Mouse (Mus musculus) MEL (cell line): ENCODE measurements around the gene Fgf13. TPM values are rescaled to one million over a fixed set of nuclear protein-coding genes. Genes with fewer than 3 reads are reported as not detected.

Experiments used
- DNase-seq: peaks from one replicate; pipeline ENCODE4 v3.0.0; 2011; ENCODE audit warnings: low read depth, low spot score
- H3K27ac ChIP-seq: 2 replicates; pipeline ENCODE4 v1.5.1; 2012; ENCODE audit warnings: low read depth, mild to moderate bottlenecking, control low read depth, low read length, moderate library complexity; ENCODE audit not compliant: control insufficient read depth
- H3K27me3 ChIP-seq, 2 experiments: fragments of 150-350 bp in 1 of 2; sonication (generic) in 1 of 2; 2 replicates each; pipeline ENCODE4 v1.6.1; 2012; ENCODE audit warnings: low read length in 2 of 2, mild to moderate bottlenecking in 2 of 2, improper control_type of control experiment in 1 of 2, moderate library complexity in 1 of 2; ENCODE audit not compliant: insufficient read depth in 2 of 2, control insufficient read depth in 1 of 2
- H3K36me3 ChIP-seq, 2 experiments: 2 replicates each; pipeline ENCODE4 v1.6.1; 2012 to 2014; ENCODE audit warnings: low read length in 2 of 2, improper control_type of control experiment in 1 of 2, inconsistent platforms in 1 of 2, mild to moderate bottlenecking in 1 of 2; ENCODE audit not compliant: insufficient read depth in 2 of 2, control insufficient read depth in 1 of 2
- H3K4me1 ChIP-seq, 2 experiments: fragments of 150-350 bp in 1 of 2; sonication (generic) in 1 of 2; 2 replicates each; pipeline ENCODE4 v1.6.1; 2012; ENCODE audit warnings: low read length in 2 of 2, improper control_type of control experiment in 1 of 2, mild to moderate bottlenecking in 1 of 2; ENCODE audit not compliant: insufficient read depth in 2 of 2, control insufficient read depth in 1 of 2
- H3K4me3 ChIP-seq, 2 experiments: fragments of 150-350 bp in 1 of 2; sonication (generic) in 1 of 2; 2 replicates each; pipeline ENCODE4 v1.5.1; 2012; ENCODE audit warnings: low read depth in 2 of 2, low read length in 2 of 2, mild to moderate bottlenecking in 2 of 2, moderate library complexity in 2 of 2, control low read depth in 1 of 2, improper control_type of control experiment in 1 of 2; ENCODE audit not compliant: control insufficient read depth in 1 of 2, insufficient read depth in 1 of 2
- H3K79me2 ChIP-seq: 2 replicates; pipeline ENCODE4 v1.6.1; 2012; ENCODE audit warnings: mild to moderate bottlenecking, low read length, moderate library complexity; ENCODE audit not compliant: control insufficient read depth, poor library complexity, insufficient read depth
- H3K9ac ChIP-seq: 2 replicates; pipeline ENCODE4 v1.6.1; 2012; ENCODE audit warnings: low read depth, mild to moderate bottlenecking, control low read depth, low read length, moderate library complexity; ENCODE audit not compliant: control insufficient read depth, poor library complexity, severe bottlenecking
- H3K9me3 ChIP-seq: fragments of 150-350 bp; sonication (generic); replicated peaks from 2 replicates; pipeline ENCODE4 v1.6.1; 2012; ENCODE audit warnings: mild to moderate bottlenecking, low read length, improper control_type of control experiment, moderate library complexity; ENCODE audit not compliant: insufficient read depth
- BHLHE40 ChIP-seq: IDR thresholded peaks from 2 replicates; pipeline ENCODE4 v1.6.1; 2012; ENCODE audit warnings: low read depth, mild to moderate bottlenecking, inconsistent platforms, low read length, improper control_type of control experiment, borderline replicate concordance
- CHD2 ChIP-seq: IDR thresholded peaks from 2 replicates; pipeline ENCODE4 v1.6.1; 2011; ENCODE audit warnings: low read length, improper control_type of control experiment
- CTCF ChIP-seq, 3 experiments: IDR thresholded peaks in 2 of 3; conservative IDR thresholded peaks in 1 of 3; 2 replicates each; pipeline ENCODE4 v1.5.1; 2011 to 2012; ENCODE audit warnings: low read length in 3 of 3, low read depth in 2 of 3, mild to moderate bottlenecking in 2 of 3, improper control_type of control experiment in 1 of 3, inconsistent platforms in 1 of 3, mixed read lengths in 1 of 3, moderate library complexity in 1 of 3; ENCODE audit not compliant: control insufficient read depth in 1 of 3, insufficient read depth in 1 of 3, poor library complexity in 1 of 3, severe bottlenecking in 1 of 3
- ETS1 ChIP-seq: IDR thresholded peaks from 2 replicates; pipeline ENCODE4 v1.6.1; 2012; ENCODE audit warnings: low read depth, mild to moderate bottlenecking, inconsistent platforms, low read length, improper control_type of control experiment, moderate library complexity
- GABPA ChIP-seq: IDR thresholded peaks from 2 replicates; pipeline ENCODE4 v1.6.1; 2012; ENCODE audit warnings: low read depth, mild to moderate bottlenecking, inconsistent platforms, low read length, improper control_type of control experiment, moderate library complexity
- JUND ChIP-seq: IDR thresholded peaks from 2 replicates; pipeline ENCODE4 v1.6.1; 2011; ENCODE audit warnings: low read depth, mild to moderate bottlenecking, improper control_type of control experiment, low read length
- MAX ChIP-seq: IDR thresholded peaks from 2 replicates; pipeline ENCODE4 v1.6.1; 2011; ENCODE audit warnings: low read length, improper control_type of control experiment
- MAZ ChIP-seq: IDR thresholded peaks from 2 replicates; pipeline ENCODE4 v1.6.1; 2012; ENCODE audit warnings: low read depth, mild to moderate bottlenecking, inconsistent platforms, low read length, improper control_type of control experiment
- POLR2A ChIP-seq, 2 experiments: IDR thresholded peaks; 2 replicates each; pipeline ENCODE4 v1.6.1; 2011 to 2012; ENCODE audit warnings: low read length in 2 of 2, mild to moderate bottlenecking in 2 of 2, control low read depth in 1 of 2, improper control_type of control experiment in 1 of 2, low read depth in 1 of 2, moderate library complexity in 1 of 2; ENCODE audit not compliant: control insufficient read depth in 1 of 2, insufficient read depth in 1 of 2, poor library complexity in 1 of 2
- SIN3A ChIP-seq: IDR thresholded peaks from 2 replicates; pipeline ENCODE4 v1.6.1; 2012; ENCODE audit warnings: low read length, improper control_type of control experiment, inconsistent platforms
- SMC3 ChIP-seq: IDR thresholded peaks from 2 replicates; pipeline ENCODE4 v1.6.1; 2011; ENCODE audit warnings: low read depth, low read length, improper control_type of control experiment
- TAL1 ChIP-seq: IDR thresholded peaks from 2 replicates; pipeline ENCODE4 v1.6.1; 2012; ENCODE audit warnings: mild to moderate bottlenecking, inconsistent platforms, low read length, moderate library complexity, mixed read lengths
- TCF12 ChIP-seq: IDR thresholded peaks from 2 replicates; pipeline ENCODE4 v1.6.1; 2014; ENCODE audit warnings: low read depth, mild to moderate bottlenecking, inconsistent platforms, low read length, improper control_type of control experiment, moderate library complexity
- ZC3H11A ChIP-seq: IDR thresholded peaks from 2 replicates; pipeline ENCODE4 v1.6.1; 2012; ENCODE audit warnings: low read depth, mild to moderate bottlenecking, inconsistent platforms, low read length, improper control_type of control experiment
- polyA plus RNA-seq, 2 experiments: library from polyadenylated mRNA; stranded (reverse) in 1 of 2; unstranded in 1 of 2; fragments of >175 nt in 1 of 2; fragments of >200 nt in 1 of 2; gene quantifications; 2 replicates each; pipeline versions ENCODE4 v1.2.1 to v1.2.4; 2012; ENCODE audit warnings: low replicate concordance in 2 of 2, low read depth in 1 of 2; ENCODE audit not compliant: insufficient read length in 2 of 2, insufficient read depth in 1 of 2, missing spikeins in 1 of 2
- total RNA-seq: library from RNA; depleted of rRNA; stranded (reverse); fragments of 300-350 nt; gene quantifications from 2 replicates; pipeline ENCODE4 v1.2.3, GENCODE M21; 2012

Fgf13 gene
- total and polyA plus RNA-seq, 3 experiments: not detected

GRCm38 (mm10) chrX:59585508-59586186, 17.8 kb upstream of the Fgf13 start:
- no peaks in the 10 kb centered on the region for H3K36me3 ChIP-seq
- no peak overlapping the region for H3K4me3 ChIP-seq
- H3K27me3 ChIP-seq: no peaks in the 10 kb centered on the region
- no peak overlapping the region for H3K9ac ChIP-seq
- no peaks in the 10 kb centered on the region for H3K9me3 ChIP-seq
- DNase-seq: no peak
- no peaks in the 10 kb centered on the region for H3K4me1 ChIP-seq
- H3K27ac ChIP-seq: no peak overlapping the region
- TF ChIP-seq MAZ (no peak), SMC3 (no peak), SIN3A (no peak), POLR2A (IDR thresholded peaks at IDR 0.05; ENCODE audit: control insufficient read depth in 1 of 2, insufficient read depth in 1 of 2, low read depth in 1 of 2, low read length in 2 of 2, poor library complexity in 1 of 2) (no peak), TAL1 (no peak), ETS1 (no peak), CHD2 (no peak), BHLHE40 (no peak), CTCF (IDR thresholded peaks at IDR 0.05 in 2 of 3, conservative IDR thresholded peaks at IDR 0.05 in 1 of 3; ENCODE audit: control insufficient read depth in 1 of 3, insufficient read depth in 1 of 3, low read depth in 2 of 3, low read length in 3 of 3, poor library complexity in 1 of 3, severe bottlenecking in 1 of 3) (no peak), ZC3H11A (no peak)
- H3K79me2 ChIP-seq: no peaks in the 10 kb centered on the region

GRCm38 (mm10) chrX:59584034-59584433, 16.2 kb upstream of the Fgf13 start:
- Histone ChIP-seq H3K27me3 (no peaks in the 10 kb centered on the region), H3K9ac (no peak overlapping the region), H3K36me3 (no peaks in the 10 kb centered on the region), H3K9me3 (no peaks in the 10 kb centered on the region)
- DNase-seq: no peak
- TF ChIP-seq MAX (no peak), GABPA (no peak), JUND (no peak), MAZ (no peak), TAL1 (no peak), TCF12 (no peak), SMC3 (no peak)
- TF ChIP-seq, all 39 proteins: peak for 0
- H3K27ac ChIP-seq: no peak overlapping the region
- no peaks in the 10 kb centered on the region for H3K79me2 ChIP-seq
- no peaks in the 10 kb centered on the region for H3K4me1 ChIP-seq
- H3K4me3 ChIP-seq: no peak overlapping the region
